Mouse (Mus musculus): ENCODE data around the gene Rasa2. TPM values are rescaled to one million over a fixed set of nuclear protein-coding genes. Genes with fewer than 3 reads are reported as not detected.
A peak's percentile ranks its signal among the peaks of the same experiment; 100 is the strongest.
"Not testable (repeated sequence)": the region's sequence is repeated elsewhere in the genome, so short reads cannot be mapped to it uniquely, and the experiment has no call there.

The Rasa2 gene
- total RNA-seq, 2 experiments from 2014 or later: 9.3 to 9.7 TPM

DNA sequence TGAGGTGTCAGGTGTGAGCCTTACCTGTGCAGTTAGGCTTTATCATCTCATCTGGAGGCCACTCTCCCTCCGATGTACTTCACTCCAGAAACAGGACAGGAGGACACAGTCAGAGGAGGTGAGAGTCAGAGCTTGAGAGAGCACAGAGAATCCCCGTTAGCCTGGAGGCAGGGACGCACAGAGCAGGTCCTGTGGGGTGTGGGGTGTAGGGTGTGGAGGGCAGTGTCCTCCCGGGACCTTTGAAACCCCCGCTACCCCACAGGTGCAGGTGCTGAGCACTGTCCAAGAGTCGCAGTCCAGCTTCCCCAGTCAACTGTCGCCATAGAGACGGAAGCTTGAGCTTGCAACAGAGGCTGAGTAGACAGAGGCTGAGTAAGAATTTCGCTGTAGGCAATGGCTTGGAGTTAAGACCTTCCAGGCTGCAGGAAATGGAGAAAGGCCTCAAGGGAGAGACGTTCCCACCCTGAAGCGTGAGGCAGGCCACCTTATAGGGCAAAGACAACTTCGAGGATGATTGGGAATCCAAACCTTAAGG, 106.4 kb downstream of the Rasa2 start, which contains the start of gene Gm28729:
Gene Gm28729 (minus strand): TSS at position 293 of the 535 bp plus-strand sequence.
- no peak for DNase-seq

DNA sequence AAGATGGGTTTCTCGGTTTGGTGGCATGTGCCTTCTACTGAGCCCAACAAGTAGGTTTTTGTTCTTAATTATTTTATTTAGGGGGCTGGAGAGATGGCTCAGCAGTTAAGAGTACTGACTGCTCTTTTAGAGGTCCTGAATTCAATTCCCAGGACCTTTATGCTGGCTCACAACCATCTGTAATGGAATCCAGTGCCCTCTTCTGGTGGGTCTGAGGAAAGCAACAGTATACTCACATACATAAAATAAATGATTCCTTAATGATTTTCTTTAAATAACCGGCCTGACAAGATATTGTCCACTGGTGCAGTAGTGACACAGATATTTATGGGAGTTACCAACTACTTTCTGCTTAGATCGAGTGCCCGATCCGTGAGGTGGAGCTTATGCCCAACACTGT, 108.3 kb downstream of the Rasa2 start:
- DNase-seq: no peak

DNA sequence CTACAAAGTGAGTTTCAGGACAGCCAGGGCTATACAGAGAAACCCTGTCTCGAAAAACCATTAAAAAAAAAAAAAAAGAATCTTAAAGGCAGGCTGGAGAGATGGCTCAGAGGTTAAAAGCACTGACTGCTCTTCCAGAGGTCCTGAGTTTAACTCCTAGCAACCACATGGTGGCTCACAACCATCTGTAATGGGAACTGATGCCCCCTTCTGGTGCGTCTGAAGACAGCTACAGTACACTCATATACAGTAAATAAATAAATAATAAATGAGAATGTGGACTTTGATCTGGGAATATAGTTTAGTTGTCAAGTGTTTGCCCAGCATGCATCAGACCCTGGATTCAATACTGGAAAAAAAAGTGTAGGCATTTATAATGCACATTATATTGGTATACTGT, 109.8 kb downstream of the Rasa2 start:
- DNase-seq: not testable (repeated sequence)

DNA sequence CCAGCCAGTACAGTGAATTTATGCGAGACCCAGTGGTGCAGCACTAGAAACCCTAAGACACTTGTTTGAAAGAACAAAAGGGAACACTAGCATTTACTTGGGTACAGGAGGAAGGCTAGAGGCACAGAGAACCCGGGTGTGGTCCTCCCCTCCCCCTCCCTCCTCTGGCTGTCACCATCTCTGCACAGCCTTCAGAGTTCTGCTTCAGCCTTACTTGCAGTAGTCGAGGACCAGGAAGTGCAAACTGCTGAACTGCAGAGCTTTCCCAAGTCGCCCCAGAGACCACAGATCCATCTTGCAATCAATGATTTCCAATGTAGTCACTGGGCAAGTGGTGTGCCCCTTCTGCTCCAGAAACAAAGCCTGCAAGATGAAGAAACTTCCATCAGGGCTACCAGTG, 114.0 kb downstream of the Rasa2 start:
- DNase-seq: no peak

DNA sequence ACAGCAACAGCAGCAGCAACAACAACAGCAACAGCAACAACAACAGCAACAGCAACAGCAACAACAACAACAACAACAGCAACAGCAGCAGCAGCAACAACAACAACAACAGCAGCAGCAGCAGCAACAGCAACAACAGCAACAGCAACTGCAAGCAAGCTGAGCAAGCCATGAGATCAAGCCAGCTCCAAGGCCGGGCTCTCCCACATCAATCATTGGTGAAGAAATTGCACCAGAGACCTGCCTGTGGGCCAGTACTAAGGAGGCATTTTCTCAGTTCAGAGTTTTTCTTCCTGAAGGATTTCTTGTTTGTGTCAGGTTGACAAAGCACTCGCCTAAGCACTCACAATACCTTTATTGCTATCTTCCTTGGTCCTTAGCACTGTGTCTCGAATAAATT, 114.6 kb downstream of the Rasa2 start:
- DNase-seq: no peak

DNA sequence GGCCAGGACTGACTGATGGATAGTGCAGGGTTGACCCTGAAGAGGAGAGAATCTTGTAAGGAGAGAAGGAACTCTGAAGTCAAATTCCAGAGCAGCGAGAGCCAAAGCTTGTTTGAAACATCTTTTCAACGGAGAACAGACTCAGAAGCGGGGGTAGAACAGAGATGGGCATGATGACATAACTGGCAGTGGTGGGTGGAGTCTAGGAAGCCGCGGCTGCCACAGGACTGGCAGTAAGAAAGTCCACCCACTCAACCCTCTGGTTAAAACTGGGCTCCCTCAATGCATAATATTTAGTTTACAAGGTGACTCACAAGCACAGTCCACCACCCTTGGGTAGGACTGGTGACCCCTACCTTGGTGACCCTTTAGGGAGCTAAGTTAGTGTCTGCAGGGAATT, 115.7 kb downstream of the Rasa2 start:
- no peak for DNase-seq

DNA sequence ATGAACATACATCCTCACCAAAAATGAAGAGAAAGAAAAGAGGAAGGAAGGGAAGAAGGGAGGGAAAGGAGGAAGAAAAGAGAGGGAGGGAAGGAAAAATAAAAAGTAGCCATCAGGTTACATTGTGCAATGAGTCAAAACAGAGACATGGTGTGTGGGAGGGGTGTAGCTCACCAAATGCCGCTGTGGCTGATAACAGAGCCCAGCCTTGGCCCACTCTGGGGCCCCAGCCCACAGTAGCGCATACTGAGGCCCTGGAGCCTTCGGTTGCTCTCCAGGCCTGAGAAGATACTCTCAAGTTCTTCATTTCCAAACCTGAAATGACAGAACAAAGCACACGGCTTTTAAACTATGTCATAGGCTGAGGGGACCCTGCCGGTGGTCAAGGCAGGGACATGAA, 117.1 kb downstream of the Rasa2 start:
- DNase-seq: no peak

DNA sequence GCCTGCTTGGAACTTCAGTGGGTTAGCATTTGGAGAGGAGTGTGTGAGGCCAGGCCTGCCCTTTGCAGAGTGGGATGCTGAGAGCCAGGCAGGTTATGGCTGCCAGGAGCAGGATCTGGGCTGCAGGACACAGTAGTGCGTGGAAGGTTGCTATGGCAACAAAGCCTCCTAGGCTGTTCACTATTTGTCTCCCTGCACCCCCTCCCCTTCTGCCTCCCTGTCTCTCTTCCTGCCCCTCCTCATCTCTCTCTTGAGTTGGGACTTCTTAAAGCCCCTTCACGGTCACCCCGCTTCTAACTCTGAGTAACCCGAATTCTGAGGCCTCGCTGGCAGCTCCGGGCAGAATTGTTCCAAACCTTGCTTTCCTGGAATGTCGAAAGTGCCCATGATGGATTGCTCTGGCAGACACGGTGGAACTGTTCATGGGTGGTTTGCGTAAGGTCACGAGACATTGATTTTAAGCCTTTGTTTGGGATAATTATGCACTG, 125.4 kb downstream of the Rasa2 start:
- DNase-seq: no peak

DNA sequence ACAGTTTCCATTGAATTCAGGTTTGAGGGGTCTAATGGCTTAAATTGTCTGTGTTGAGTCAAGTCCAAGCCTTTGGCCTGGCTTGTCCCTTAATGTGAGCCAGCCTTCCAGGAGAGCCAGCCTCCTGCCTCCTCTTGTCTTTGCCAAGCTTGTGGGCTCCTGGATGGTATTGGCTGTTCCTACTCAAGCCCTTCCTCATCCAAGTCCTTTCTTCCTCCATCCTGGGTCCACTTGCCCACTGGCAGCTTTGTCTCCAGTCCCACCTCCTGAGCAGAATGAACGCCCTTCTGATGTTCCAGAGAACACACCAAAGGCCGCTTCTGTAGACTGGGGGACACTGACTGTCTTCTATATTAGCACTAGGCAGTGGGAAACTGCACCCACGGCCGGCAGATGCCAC, 126.3 kb downstream of the Rasa2 start:
- DNase-seq: no peak

DNA sequence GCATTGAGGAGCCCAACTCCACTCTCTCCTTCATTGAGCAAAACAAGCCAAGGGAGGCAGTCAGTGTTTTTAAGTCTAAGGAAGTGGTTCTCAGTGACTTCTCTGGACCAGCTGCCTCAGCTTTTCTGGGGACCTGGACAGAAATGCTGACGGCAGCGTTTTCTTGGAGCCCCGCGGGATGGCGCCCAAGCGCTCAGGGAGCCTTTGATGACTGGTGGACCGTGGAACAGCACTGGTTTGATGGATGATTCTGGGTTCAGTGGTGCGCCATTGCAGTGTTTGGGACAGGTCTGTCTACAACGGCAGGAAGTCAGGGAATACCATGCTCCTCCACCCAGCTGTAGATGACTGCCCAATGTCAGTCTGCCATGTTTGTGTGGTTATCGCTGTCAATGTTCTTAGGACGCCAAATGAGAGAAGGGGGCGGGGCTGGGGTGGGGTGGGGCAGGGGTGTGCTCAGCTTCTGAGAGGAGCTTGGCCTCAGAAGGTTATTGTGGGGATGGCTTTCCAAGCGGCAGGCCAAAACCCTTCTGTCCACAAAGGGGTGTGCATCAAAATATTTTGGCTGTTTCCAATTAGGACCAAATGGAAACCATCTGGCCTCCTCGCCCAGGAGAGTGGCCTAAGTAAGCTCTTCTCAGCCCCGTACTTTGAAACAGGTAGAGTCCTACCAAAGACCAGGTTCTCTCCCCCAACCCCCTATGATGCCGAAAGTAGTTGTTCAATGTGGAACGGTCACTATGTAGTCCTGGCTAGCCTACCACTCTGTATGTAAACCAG, 127.1 kb downstream of the Rasa2 start:
- DNase-seq: no peak

DNA sequence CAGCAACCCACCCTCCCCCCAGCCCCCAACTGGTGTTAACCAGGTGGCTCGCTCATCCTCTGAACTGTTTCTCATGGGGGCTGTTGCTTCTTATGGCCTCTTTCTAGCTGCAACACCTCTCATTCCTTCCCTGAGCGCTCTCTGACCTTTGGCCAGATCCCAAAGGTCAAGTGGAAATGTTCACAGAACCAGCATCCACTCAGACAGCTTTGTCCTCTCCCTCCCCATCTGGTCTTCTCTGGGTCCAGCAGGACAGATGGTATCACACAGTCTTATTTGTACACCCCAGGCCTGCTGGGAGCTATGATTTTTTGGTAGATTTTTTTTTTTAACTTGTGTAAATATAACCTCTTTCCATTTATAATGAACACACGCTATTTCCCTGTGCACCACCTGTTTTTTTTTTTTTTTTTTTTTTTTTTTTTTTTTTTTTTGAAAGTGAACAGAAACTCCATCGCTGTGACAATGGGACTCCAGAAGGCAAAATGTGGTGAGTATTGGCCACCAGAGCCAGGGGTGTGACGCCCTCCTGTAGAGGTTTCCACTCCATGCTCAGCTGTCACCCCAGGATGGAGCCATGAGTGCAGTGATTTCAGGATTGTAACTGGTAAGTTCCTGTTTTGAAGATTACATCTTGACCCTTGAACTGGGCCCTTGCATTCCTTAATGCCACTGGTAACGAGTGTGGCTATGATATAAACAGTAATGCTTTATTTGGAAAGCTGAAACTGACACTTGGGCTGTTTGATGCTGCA, 128.4 kb downstream of the Rasa2 start:
- DNase-seq: no peak

DNA sequence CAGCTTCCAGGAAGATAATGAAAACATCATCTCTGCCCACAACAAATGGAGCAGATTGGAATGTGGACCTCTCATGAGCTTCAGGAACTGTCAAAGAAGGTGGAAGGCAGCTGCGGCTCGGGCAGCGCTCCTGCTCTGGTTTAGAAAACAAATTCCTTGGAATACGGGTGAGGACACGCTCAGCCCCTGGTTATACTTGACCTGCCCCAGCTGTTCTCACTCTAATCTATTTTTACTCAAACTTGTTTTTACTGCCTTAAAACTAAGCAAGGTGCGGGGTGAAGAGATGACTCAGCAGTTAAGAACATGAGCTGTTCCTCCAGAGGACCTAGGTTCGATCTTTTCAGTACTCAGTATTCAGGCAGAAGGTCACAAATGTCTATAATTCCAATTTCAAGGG, 130.2 kb downstream of the Rasa2 start:
- DNase-seq: no peak

DNA sequence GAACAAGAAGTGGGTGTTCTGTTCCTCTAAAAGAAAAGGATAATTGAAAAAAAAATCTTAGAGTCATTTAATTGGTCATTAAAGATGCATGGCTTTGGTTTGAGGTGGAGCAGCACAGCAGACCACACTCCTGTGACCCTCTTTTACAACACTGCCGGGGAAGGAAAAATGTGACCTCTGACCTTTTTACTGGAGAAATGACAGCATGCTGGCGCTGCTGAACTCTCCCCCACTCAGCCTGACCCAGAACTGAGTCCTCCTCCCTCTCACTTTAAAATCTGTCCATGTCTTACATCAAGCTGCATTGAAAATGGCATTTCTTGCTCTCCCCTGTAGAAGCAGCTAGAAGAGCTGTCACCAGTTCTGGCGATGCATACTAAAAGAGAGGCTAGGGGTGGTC, 138.2 kb downstream of the Rasa2 start:
- no peak for DNase-seq

DNA sequence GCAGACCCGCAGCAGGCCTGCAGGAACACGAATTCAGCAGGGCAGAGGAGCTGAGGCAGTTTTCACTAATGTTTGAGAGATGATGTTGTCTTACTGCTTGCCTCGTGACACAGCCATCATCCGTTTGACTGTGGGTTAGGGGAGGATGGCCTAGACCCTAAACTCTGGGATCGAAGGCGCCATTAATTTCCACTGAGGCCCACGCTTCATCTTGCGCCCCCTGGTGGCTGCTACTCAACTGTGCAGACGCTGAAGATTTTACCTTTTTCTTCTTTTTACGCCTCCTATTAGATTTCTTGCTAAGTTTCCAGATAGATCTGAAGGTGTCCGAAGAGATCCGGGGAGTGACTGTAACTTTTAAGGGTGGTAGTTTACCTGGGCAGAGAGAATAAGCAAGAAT, 139.6 kb downstream of the Rasa2 start:
- DNase-seq: peak; percentile 60

Other genes with a start within 250 kb of the Rasa2 start
- 10 to 100 TPM; 81.0 to 94.0 TPM for gene Rnf7, start 152.9 kb downstream of the Rasa2 start, total RNA-seq (2021)
- not detected for gene Gm28729, start 106.4 kb downstream of the Rasa2 start, total RNA-seq (2021)
- gene Zbtb38, start 121.2 kb upstream of the Rasa2 start, total RNA-seq (2021): 10 to 100 TPM; 34.6 to 35.2 TPM

Measured in heart, postnatal 4 days (tissue).